Mouse (Mus musculus) heart, adult 10 weeks (tissue): ENCODE measurements around the gene Ccdc92b. TPM values are rescaled to one million over a fixed set of nuclear protein-coding genes. Genes with fewer than 3 reads are reported as not detected.

Experiments
- polyA plus RNA-seq: library from polyadenylated mRNA; stranded (reverse); fragments of 350-450 nt; fragmentation: Illumina TruSeq; extraction: RNeasy Lipid Tissue Mini Kit (QIAGEN cat#74804); gene quantifications from one replicate; pipeline ENCODE4 v1.2.3, GENCODE M21; 2014; ENCODE audit warnings: low read depth, low replicate concordance

Gene Ccdc92b
- polyA plus RNA-seq, result not detected

GRCm38 (mm10) chr11:74619201-74619955 lies at the start of gene Ccdc92b:
Gene Ccdc92b (plus strand): TSS chr11:74619605.

DNA sequence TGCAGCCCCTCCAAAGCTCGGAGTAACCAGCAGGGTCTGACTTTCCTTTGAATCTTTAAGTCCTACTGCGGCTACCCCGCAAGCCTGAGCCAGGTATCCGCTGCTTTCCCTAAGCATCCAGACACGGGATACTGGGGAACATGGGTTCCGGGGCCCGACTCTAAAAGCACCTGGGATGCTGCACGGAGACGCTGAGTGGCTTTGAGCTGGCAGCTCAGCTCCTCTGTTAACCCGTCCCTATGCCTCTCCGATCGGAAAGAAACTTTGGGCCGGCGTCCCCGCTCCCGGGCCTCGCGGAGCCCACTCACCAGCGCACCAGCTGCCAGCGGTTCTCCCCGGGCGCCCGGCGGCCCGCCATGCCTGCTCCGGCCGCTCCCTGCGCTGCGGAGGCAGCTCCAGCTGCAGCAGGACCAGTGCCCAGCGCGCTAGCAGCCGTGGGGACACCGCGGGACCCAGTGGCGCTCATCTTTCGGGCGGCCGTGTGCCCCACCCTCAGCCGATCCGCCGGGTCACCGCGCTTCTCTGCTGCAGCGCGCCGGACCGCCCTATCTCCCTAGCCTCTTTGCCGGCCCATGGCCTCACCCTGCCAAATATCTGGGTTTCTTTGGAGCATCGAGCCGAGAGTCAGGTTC lies 8.7 kb upstream of the Ccdc92b start, which contains the start of gene Rap1gap2:
TSS of gene Rap1gap2 (minus strand) at position 371 of the 632 bp plus-strand sequence.

DNA sequence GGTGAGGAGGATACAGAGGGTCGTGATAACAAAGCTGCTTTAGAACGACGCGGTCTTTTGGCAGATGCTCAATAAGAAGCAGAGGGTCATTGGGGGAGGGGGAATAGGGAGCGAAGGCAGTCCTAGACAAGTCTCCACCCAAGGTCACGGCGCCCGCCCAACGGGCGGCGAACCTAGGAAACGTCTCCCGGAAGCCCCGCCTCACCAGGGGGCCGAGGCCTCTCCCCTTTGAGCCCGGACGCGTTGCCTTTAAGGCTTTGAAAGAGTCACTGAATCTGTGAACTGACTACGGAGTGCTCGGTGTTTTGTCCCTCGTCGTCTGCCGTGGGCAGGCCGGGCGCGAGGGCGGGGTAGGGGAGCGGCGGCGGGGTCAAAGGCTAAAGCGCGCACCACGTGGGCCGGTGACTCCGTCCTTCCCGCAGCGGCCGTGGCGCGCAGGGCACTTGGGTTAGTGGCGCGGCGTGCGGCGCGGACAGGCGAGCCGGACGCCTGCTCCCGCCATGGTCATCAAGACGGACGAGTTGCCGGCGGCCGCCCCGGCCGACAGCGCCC lies 29.8 kb downstream of the Ccdc92b start, which contains the start of gene Cluh:
TSS of gene Cluh (plus strand) at position 401 of the 552 bp plus-strand sequence.

Other genes starting within 250 kb of the Ccdc92b start
- gene Rap1gap2, start 8.7 kb upstream of the Ccdc92b start, polyA plus RNA-seq, result 52.3 TPM
- gene Cluh, start 29.9 kb downstream of the Ccdc92b start, polyA plus RNA-seq, result 145 TPM
- 122 TPM for gene Pafah1b1, start 105.1 kb downstream of the Ccdc92b start, polyA plus RNA-seq
- 13.6 TPM for gene Mettl16, start 151.2 kb downstream of the Ccdc92b start, polyA plus RNA-seq
- 7.2 TPM for gene Mnt, start 211.3 kb downstream of the Ccdc92b start, polyA plus RNA-seq